Mouse (Mus musculus) MEL (cell line): ENCODE measurements around the gene Srp72. TPM values are rescaled to one million over a fixed set of nuclear protein-coding genes. Genes with fewer than 3 reads are reported as not detected.
A peak's percentile ranks its signal among the peaks of the same experiment; 100 is the strongest.

Experiments
- DNase-seq: peaks from one replicate; pipeline ENCODE4 v3.0.0; 2011; ENCODE audit warnings: low read depth, low spot score
- H3K27ac ChIP-seq: 2 replicates; pipeline ENCODE4 v1.5.1; 2012; ENCODE audit warnings: low read depth, mild to moderate bottlenecking, control low read depth, low read length, moderate library complexity; ENCODE audit not compliant: control insufficient read depth
- H3K27me3 ChIP-seq, 2 experiments: fragments of 150-350 bp in 1 of 2; sonication (generic) in 1 of 2; 2 replicates each; pipeline ENCODE4 v1.6.1; 2012; ENCODE audit warnings: low read length in 2 of 2, mild to moderate bottlenecking in 2 of 2, improper control_type of control experiment in 1 of 2, moderate library complexity in 1 of 2; ENCODE audit not compliant: insufficient read depth in 2 of 2, control insufficient read depth in 1 of 2
- H3K36me3 ChIP-seq, 2 experiments: 2 replicates each; pipeline ENCODE4 v1.6.1; 2012 to 2014; ENCODE audit warnings: low read length in 2 of 2, improper control_type of control experiment in 1 of 2, inconsistent platforms in 1 of 2, mild to moderate bottlenecking in 1 of 2; ENCODE audit not compliant: insufficient read depth in 2 of 2, control insufficient read depth in 1 of 2
- H3K4me1 ChIP-seq, 2 experiments: fragments of 150-350 bp in 1 of 2; sonication (generic) in 1 of 2; 2 replicates each; pipeline ENCODE4 v1.6.1; 2012; ENCODE audit warnings: low read length in 2 of 2, improper control_type of control experiment in 1 of 2, mild to moderate bottlenecking in 1 of 2; ENCODE audit not compliant: insufficient read depth in 2 of 2, control insufficient read depth in 1 of 2
- H3K4me3 ChIP-seq, 2 experiments: fragments of 150-350 bp in 1 of 2; sonication (generic) in 1 of 2; 2 replicates each; pipeline ENCODE4 v1.5.1; 2012; ENCODE audit warnings: low read depth in 2 of 2, low read length in 2 of 2, mild to moderate bottlenecking in 2 of 2, moderate library complexity in 2 of 2, control low read depth in 1 of 2, improper control_type of control experiment in 1 of 2; ENCODE audit not compliant: control insufficient read depth in 1 of 2, insufficient read depth in 1 of 2
- H3K79me2 ChIP-seq: 2 replicates; pipeline ENCODE4 v1.6.1; 2012; ENCODE audit warnings: mild to moderate bottlenecking, low read length, moderate library complexity; ENCODE audit not compliant: control insufficient read depth, poor library complexity, insufficient read depth
- H3K9ac ChIP-seq: 2 replicates; pipeline ENCODE4 v1.6.1; 2012; ENCODE audit warnings: low read depth, mild to moderate bottlenecking, control low read depth, low read length, moderate library complexity; ENCODE audit not compliant: control insufficient read depth, poor library complexity, severe bottlenecking
- H3K9me3 ChIP-seq: fragments of 150-350 bp; sonication (generic); replicated peaks from 2 replicates; pipeline ENCODE4 v1.6.1; 2012; ENCODE audit warnings: mild to moderate bottlenecking, low read length, improper control_type of control experiment, moderate library complexity; ENCODE audit not compliant: insufficient read depth
- CHD2 ChIP-seq: IDR thresholded peaks from 2 replicates; pipeline ENCODE4 v1.6.1; 2011; ENCODE audit warnings: low read length, improper control_type of control experiment
- EP300 ChIP-seq, 2 experiments: IDR thresholded peaks; 2 replicates each; pipeline ENCODE4 v1.6.1; 2011; ENCODE audit warnings: improper control_type of control experiment in 2 of 2, low read length in 2 of 2, low read depth in 1 of 2, mild to moderate bottlenecking in 1 of 2
- ZC3H11A ChIP-seq: IDR thresholded peaks from 2 replicates; pipeline ENCODE4 v1.6.1; 2012; ENCODE audit warnings: low read depth, mild to moderate bottlenecking, inconsistent platforms, low read length, improper control_type of control experiment
- polyA plus RNA-seq, 2 experiments: library from polyadenylated mRNA; stranded (reverse) in 1 of 2; unstranded in 1 of 2; fragments of >175 nt in 1 of 2; fragments of >200 nt in 1 of 2; gene quantifications; 2 replicates each; pipeline versions ENCODE4 v1.2.1 to v1.2.4; 2012; ENCODE audit warnings: low replicate concordance in 2 of 2, low read depth in 1 of 2; ENCODE audit not compliant: insufficient read length in 2 of 2, insufficient read depth in 1 of 2, missing spikeins in 1 of 2
- total RNA-seq: library from RNA; depleted of rRNA; stranded (reverse); fragments of 300-350 nt; gene quantifications from 2 replicates; pipeline ENCODE4 v1.2.3, GENCODE M21; 2012; rRNA removed

Gene Srp72
- total and polyA plus RNA-seq, 3 experiments: 87.1 to 231 (median 140) TPM

GRCm38 (mm10) chr5:77044362-77044761, 69.9 kb downstream of the Srp72 start:
- TF ChIP-seq EP300 (IDR thresholded peaks at IDR 0.05; ENCODE audit: low read depth in 1 of 2, low read length in 2 of 2) (0 out of 4 replicates have a peak, but pooled peaks of 1 of the 2 experiments have one; percentile 10), ZC3H11A (no peak), CHD2 (no peak)
- H3K27me3 ChIP-seq: peaks cover 4% of the 10 kb centered on the region in 2 experiments
- H3K4me1 ChIP-seq: peaks cover 0 to 7% of the 10 kb centered on the region in 2 experiments; a peak in 2 of 4 replicates
- H3K9ac ChIP-seq: no peak overlapping the region
- no peak overlapping the region for H3K27ac ChIP-seq
- H3K4me3 ChIP-seq: no peak overlapping the region
- peak; percentile 59 for DNase-seq
- peaks cover 0 to 2% of the 10 kb centered on the region in 2 experiments; a peak in 2 of 4 replicates for H3K36me3 ChIP-seq
- H3K79me2 ChIP-seq: no peaks in the 10 kb centered on the region
- no peaks in the 10 kb centered on the region for H3K9me3 ChIP-seq

Other genes with a start within 250 kb of the Srp72 start
- gene Aasdh, start 69.2 kb upstream of the Srp72 start, total RNA-seq: 23.4 and 26.5 TPM in 2 replicates
- 10 to 100 TPM in 1 of 2 experiments, not detected in 1; 20.7 TPM for gene Aasdh, start 69.2 kb upstream of the Srp72 start, polyA plus RNA-seq
- gene Paics, start 23.4 kb upstream of the Srp72 start, total RNA-seq: 434 TPM in 2 replicates
- 100 to 1,000 TPM; 222 to 266 TPM for gene Paics, start 23.4 kb upstream of the Srp72 start, polyA plus RNA-seq
- 153 and 180 TPM in 2 replicates for gene Ppat, start 23.1 kb upstream of the Srp72 start, total RNA-seq
- gene Ppat, start 23.1 kb upstream of the Srp72 start, polyA plus RNA-seq: 100 to 1,000 TPM; 103 to 110 TPM
- gene Arl9, start 29.4 kb downstream of the Srp72 start, total RNA-seq: 0.85 and 1.7 TPM in 2 replicates
- 1 to 10 TPM in 1 of 2 experiments, not detected in 1; 1.6 TPM for gene Arl9, start 29.4 kb downstream of the Srp72 start, polyA plus RNA-seq
- gene Thegl, start 41.3 kb downstream of the Srp72 start, total RNA-seq: not detected in 2 replicates
- gene Thegl, start 41.3 kb downstream of the Srp72 start, polyA plus RNA-seq: not detected
- gene Hopx, start 140.4 kb downstream of the Srp72 start, total RNA-seq: 42.3 and 43.4 TPM in 2 replicates
- gene Hopx, start 140.4 kb downstream of the Srp72 start, polyA plus RNA-seq: 10 to 100 TPM in 1 of 2 experiments, not detected in 1; 26.8 TPM
- gene Spink2, start 236.8 kb downstream of the Srp72 start, total RNA-seq: not detected in 2 replicates
- not detected for gene Spink2, start 236.8 kb downstream of the Srp72 start, polyA plus RNA-seq